Mouse (Mus musculus) CH12.LX (cell line): ENCODE measurements around the gene Cmtm6. TPM values are rescaled to one million over a fixed set of nuclear protein-coding genes. Genes with fewer than 3 reads are reported as not detected.
A peak's percentile ranks its signal among the peaks of the same experiment; 100 is the strongest.

Source experiments
- DNase-seq: peaks from one replicate; pipeline ENCODE4 v3.0.0-alpha.2; 2013; ENCODE audit errors: extremely low read depth
- H3K27ac ChIP-seq: 2 replicates; pipeline ENCODE4 v1.5.1; 2012; ENCODE audit warnings: low read depth, mild to moderate bottlenecking, control low read depth, moderate library complexity; ENCODE audit not compliant: insufficient read depth
- H3K27me3 ChIP-seq: replicated peaks from 2 replicates; pipeline ENCODE3; 2012; ENCODE audit warnings: inconsistent platforms
- H3K36me3 ChIP-seq, 2 experiments: replicated peaks in 1 of 2; 2 replicates each; pipeline versions ENCODE3 to v1.6.1; 2012; ENCODE audit warnings: inconsistent platforms in 1 of 2, low read length in 1 of 2, mild to moderate bottlenecking in 1 of 2, mixed read lengths in 1 of 2, moderate library complexity in 1 of 2; ENCODE audit not compliant: control insufficient read depth in 1 of 2, insufficient read depth in 1 of 2
- H3K4me1 ChIP-seq, 2 experiments: 2 replicates each; pipeline ENCODE4 v1.6.1; 2012; ENCODE audit warnings: inconsistent platforms in 1 of 2, moderate library complexity in 1 of 2; ENCODE audit not compliant: insufficient read depth in 2 of 2, control insufficient read depth in 1 of 2
- H3K4me2 ChIP-seq: 2 replicates; pipeline ENCODE4 v1.6.1; 2012; ENCODE audit warnings: low read depth, mild to moderate bottlenecking, control low read depth; ENCODE audit not compliant: poor library complexity, insufficient read depth, severe bottlenecking
- H3K4me3 ChIP-seq, 3 experiments: fragments of 150-350 bp in 1 of 3; sonication (generic) in 1 of 3; replicated peaks in 1 of 3; 2 replicates each; pipeline versions ENCODE3 to v1.5.1; 2011 to 2012; ENCODE audit warnings: low read depth in 2 of 3, low read length in 2 of 3, mild to moderate bottlenecking in 2 of 3, moderate library complexity in 2 of 3, control low read depth in 1 of 3, improper control_type of control experiment in 1 of 3, inconsistent platforms in 1 of 3, mixed read lengths in 1 of 3; ENCODE audit not compliant: poor library complexity in 1 of 3
- H3K79me2 ChIP-seq: replicated peaks from 2 replicates; pipeline ENCODE4 v1.6.1; 2012; ENCODE audit warnings: mild to moderate bottlenecking, moderate library complexity; ENCODE audit not compliant: control insufficient read depth, poor library complexity, insufficient read depth, severe bottlenecking; ENCODE audit errors: extremely low read depth
- H3K9ac ChIP-seq: 2 replicates; pipeline ENCODE4 v1.6.1; 2012; ENCODE audit warnings: low read depth, mild to moderate bottlenecking, control low read depth, moderate library complexity; ENCODE audit not compliant: insufficient read depth
- H3K9me3 ChIP-seq: replicated peaks from 2 replicates; pipeline ENCODE3; 2012; ENCODE audit warnings: low read length, inconsistent platforms, mixed read lengths
- ELF1 ChIP-seq: IDR thresholded peaks from 2 replicates; pipeline ENCODE4 v1.6.1; 2014; ENCODE audit warnings: low read depth, mild to moderate bottlenecking, inconsistent platforms, low read length, improper control_type of control experiment
- EP300 ChIP-seq: IDR thresholded peaks from 2 replicates; pipeline ENCODE4 v1.6.1; 2011; ENCODE audit warnings: low read length, improper control_type of control experiment
- HCFC1 ChIP-seq: IDR thresholded peaks from 2 replicates; pipeline ENCODE4 v1.6.1; 2012; ENCODE audit warnings: low read depth, mild to moderate bottlenecking, inconsistent platforms, low read length, improper control_type of control experiment
- IRF4 ChIP-seq: IDR thresholded peaks from 2 replicates; pipeline ENCODE4 v1.6.1; 2014; ENCODE audit warnings: low read depth, mild to moderate bottlenecking, inconsistent platforms, low read length, improper control_type of control experiment
- JUN ChIP-seq: IDR thresholded peaks from 2 replicates; pipeline ENCODE4 v1.6.1; 2011; ENCODE audit warnings: low read depth, mild to moderate bottlenecking, low read length, improper control_type of control experiment, moderate library complexity; ENCODE audit not compliant: insufficient read depth
- JUND ChIP-seq: conservative IDR thresholded peaks from 2 replicates; pipeline ENCODE4 v1.6.1; 2011; ENCODE audit warnings: low read depth, low read length, improper control_type of control experiment
- MAZ ChIP-seq: IDR thresholded peaks from 2 replicates; pipeline ENCODE4 v1.6.1; 2012; ENCODE audit warnings: low read depth, mild to moderate bottlenecking, inconsistent platforms, low read length, improper control_type of control experiment, moderate library complexity
- NRF1 ChIP-seq: IDR thresholded peaks from 2 replicates; pipeline ENCODE4 v1.6.1; 2014; ENCODE audit warnings: low read depth, mild to moderate bottlenecking, inconsistent platforms, low read length, improper control_type of control experiment, moderate library complexity
- POLR2A ChIP-seq: IDR thresholded peaks from 2 replicates; pipeline ENCODE4 v1.6.1; 2011; ENCODE audit warnings: low read depth, mild to moderate bottlenecking, improper control_type of control experiment, low read length
- POLR2AphosphoS2 ChIP-seq: IDR thresholded peaks from 2 replicates; pipeline ENCODE4 v1.6.1; 2011; ENCODE audit warnings: low read depth, low read length, improper control_type of control experiment
- SMC3 ChIP-seq: IDR thresholded peaks from 2 replicates; pipeline ENCODE4 v1.6.1; 2011; ENCODE audit warnings: low read depth, low read length, improper control_type of control experiment
- TBP ChIP-seq: conservative IDR thresholded peaks from 2 replicates; pipeline ENCODE4 v1.6.1; 2011; ENCODE audit warnings: low read depth, low read length, improper control_type of control experiment
- UBTF ChIP-seq: IDR thresholded peaks from 2 replicates; pipeline ENCODE4 v1.6.1; 2012; ENCODE audit warnings: low read depth, mild to moderate bottlenecking, inconsistent platforms, low read length, improper control_type of control experiment, moderate library complexity
- USF2 ChIP-seq: conservative IDR thresholded peaks from 2 replicates; pipeline ENCODE4 v1.6.1; 2011; ENCODE audit warnings: low read depth, low read length, improper control_type of control experiment
- ZKSCAN1 ChIP-seq: IDR thresholded peaks from 2 replicates; pipeline ENCODE4 v1.6.1; 2012; ENCODE audit warnings: low read depth, inconsistent platforms, low read length, improper control_type of control experiment, borderline replicate concordance
- ZMIZ1 ChIP-seq: IDR thresholded peaks from 2 replicates; pipeline ENCODE4 v1.6.1; 2012; ENCODE audit warnings: low read depth, mild to moderate bottlenecking, inconsistent platforms, low read length, improper control_type of control experiment
- ZNF384 ChIP-seq: IDR thresholded peaks from 2 replicates; pipeline ENCODE4 v1.6.1; 2012; ENCODE audit warnings: low read depth, low read length, improper control_type of control experiment, inconsistent platforms
- dilution Hi-C: fragments of 300-500 bp; cut with MboI; formaldehyde crosslinking; loops from 2 replicates; pipeline ENCODE4 v1.14.3; 2020; ENCODE audit warnings: low sequenced_read_pairs; ENCODE audit not compliant: extremely low pct_unique_long_range_greater_than_20kb, extremely low pct_ligation_motif_present
- in situ Hi-C: fragments of 300-500 bp; cut with MboI; formaldehyde crosslinking; loops from 3 replicates; pipeline ENCODE4 v1.14.3; 2019; ENCODE audit warnings: low sequenced_read_pairs, low pct_ligation_motif_present, low pct_unique_long_range_greater_than_20kb, mixed read lengths
- polyA plus RNA-seq: library from polyadenylated mRNA; unstranded; fragments of >175 nt; gene quantifications from 2 replicates; pipeline ENCODE4 v1.2.1, GENCODE M21; 2012; ENCODE audit warnings: low read depth; ENCODE audit not compliant: insufficient read length
- total RNA-seq, 2 experiments: library from RNA; depleted of rRNA; stranded (reverse); fragments of 300-350 nt in 1 of 2; fragments of >200 nt in 1 of 2; gene quantifications; 2 replicates each; pipeline ENCODE4 v1.2.3; 2012 to 2014

Cmtm6 gene
- total and polyA plus RNA-seq, 3 experiments, result 30.1 to 39.5 (median 38.0) TPM

DNA sequence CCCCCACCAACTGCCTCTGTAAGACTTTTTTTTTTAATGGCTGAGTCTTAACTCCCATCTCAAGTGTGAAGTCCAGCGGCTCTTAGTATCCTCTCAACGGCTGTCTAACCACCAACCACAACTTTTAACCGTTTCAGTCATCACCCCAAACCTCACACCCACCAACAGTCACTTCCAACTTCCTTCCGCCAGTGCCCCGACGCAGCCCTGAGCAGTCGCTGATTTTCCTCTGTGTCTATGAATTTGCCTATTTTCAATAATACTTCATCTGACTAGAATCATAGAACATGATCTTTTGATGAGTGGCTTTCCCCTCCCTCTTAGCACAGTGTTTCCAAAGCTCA, 47.1 kb downstream of the Cmtm6 start (continued):
- TF ChIP-seq POLR2AphosphoS2 (no peak; the same call in 1 of the 2 replicates), ZMIZ1 (0 out of 2 replicates have a peak, but pooled peaks have one; percentile 27), POLR2A (no peak), ZKSCAN1 (no peak), JUND (peak; percentile 74), NRF1 (peak; percentile 30; the same call in 1 of the 2 replicates), JUN (peak; percentile 69), EP300 (peak; percentile 90)

DNA sequence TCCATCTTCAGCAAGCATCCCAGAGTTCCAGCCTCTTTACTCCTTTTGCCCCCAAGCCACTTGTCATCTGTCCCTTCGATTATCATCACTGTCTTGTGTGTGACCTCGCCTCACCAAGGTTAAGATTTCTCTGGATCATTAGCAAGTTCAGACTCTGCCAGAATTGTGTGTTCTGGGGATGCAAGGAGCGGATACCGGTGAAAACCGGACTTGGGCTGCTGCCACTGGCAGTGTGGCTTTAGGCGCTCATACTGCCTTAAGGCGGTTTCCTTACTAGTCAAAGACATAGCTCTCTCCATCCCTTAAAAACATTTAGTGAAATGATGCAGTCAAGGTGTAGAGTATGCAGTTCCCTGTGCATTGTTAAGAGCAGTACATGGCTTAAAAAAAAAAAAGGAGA, 48.0 kb downstream of the Cmtm6 start:
- dilution Hi-C loops, result no loop called here
- H3K36me3 ChIP-seq, result peaks cover 4 to 26% of the 10 kb centered on the region in 2 experiments
- H3K4me2 ChIP-seq, result no peak overlapping the region
- no peak overlapping the region for H3K27ac ChIP-seq
- H3K9me3 ChIP-seq, result no peaks in the 10 kb centered on the region
- H3K79me2 ChIP-seq, result peaks cover 18% of the 10 kb centered on the region
- no peak for TF ChIP-seq UBTF
- no peak for TF ChIP-seq ZKSCAN1
- TF ChIP-seq SMC3, result no peak
- TF ChIP-seq TBP, result no peak
- TF ChIP-seq HCFC1, result no peak
- no peak for TF ChIP-seq ZNF384
- TF ChIP-seq, all 38 proteins: peak for 0
- Histone ChIP-seq H3K4me1 (peaks cover 18 to 67% of the 10 kb centered on the region in 2 experiments), H3K27me3 (peaks cover 3% of the 10 kb centered on the region), H3K9ac (no peak overlapping the region), H3K4me3 (no peak overlapping the region)
- DNase-seq, result no peak
- in situ Hi-C loops, result no loop called here

- peaks cover 16 to 54% of the 10 kb centered on the region in 2 experiments for H3K4me1 ChIP-seq
- DNase-seq, result no peak
- dilution Hi-C loops, result no loop called here
Measured at GRCm38 (mm10) chr9:114779984-114780745, 49.2 kb downstream of the Cmtm6 start.

More at GRCm38 (mm10) chr9:114779984-114780745, 49.2 kb downstream of the Cmtm6 start:
- Histone ChIP-seq H3K36me3 (peaks cover 0 to 16% of the 10 kb centered on the region in 2 experiments), H3K9me3 (no peaks in the 10 kb centered on the region), H3K9ac (peak overlapping the region; percentile 75), H3K27ac (no peak overlapping the region), H3K4me3 (peak overlapping the region; percentile 14 to 77 (median 76)), H3K27me3 (peaks cover 3% of the 10 kb centered on the region), H3K79me2 (peaks cover 18% of the 10 kb centered on the region), H3K4me2 (peak overlapping the region; percentile 86)
- no peak for TF ChIP-seq IRF4
- TF ChIP-seq USF2, result no peak
- TF ChIP-seq MAZ, result no peak
- TF ChIP-seq ELF1, result no peak
- in situ Hi-C loops, result no loop called here
